Mouse (Mus musculus) neural tube, embryonic 15.5 days (tissue): ENCODE measurements around the gene Olfr69. TPM values are rescaled to one million over a fixed set of nuclear protein-coding genes. Genes with fewer than 3 reads are reported as not detected.
"Not testable (repeated sequence)": the region's sequence is repeated elsewhere in the genome, so short reads cannot be mapped to it uniquely, and the experiment has no call there.

ENCODE experiments used
- ATAC-seq: fragments of 200-750 bp; cut with Nextera tagmentation; 2 replicates; pipeline ENCODE4 v1.8.0; 2017; ENCODE audit warnings: mild to moderate bottlenecking, moderate TSS enrichment, moderate library complexity; ENCODE audit not compliant: low FRiP score
- H3K27ac ChIP-seq: fragments of 300-500 bp; sonication (generic); replicated peaks from 2 replicates; pipeline ENCODE4 v1.5.1; 2015; ENCODE audit warnings: mild to moderate bottlenecking, inconsistent platforms
- H3K27me3 ChIP-seq: fragments of 300-500 bp; sonication (generic); replicated peaks from 2 replicates; pipeline ENCODE4 v1.6.1; 2015; ENCODE audit warnings: inconsistent platforms
- H3K36me3 ChIP-seq: fragments of 300-500 bp; sonication (generic); 2 replicates; pipeline ENCODE4 v1.6.1; 2015; ENCODE audit warnings: inconsistent platforms
- H3K4me1 ChIP-seq: fragments of 300-500 bp; sonication (generic); 2 replicates; pipeline ENCODE4 v1.6.1; 2015; ENCODE audit warnings: inconsistent platforms
- H3K4me2 ChIP-seq: fragments of 300-500 bp; sonication (generic); 2 replicates; pipeline ENCODE4 v1.6.1; 2015; ENCODE audit warnings: inconsistent platforms, mild to moderate bottlenecking, moderate library complexity
- H3K4me3 ChIP-seq: fragments of 300-500 bp; sonication (generic); replicated peaks from 2 replicates; pipeline ENCODE4 v1.5.1; 2015; ENCODE audit warnings: mild to moderate bottlenecking, inconsistent platforms
- H3K9ac ChIP-seq: fragments of 300-500 bp; sonication (generic); replicated peaks from 2 replicates; pipeline ENCODE4 v1.6.1; 2015; ENCODE audit warnings: mild to moderate bottlenecking, inconsistent platforms
- H3K9me3 ChIP-seq: fragments of 300-500 bp; sonication (generic); replicated peaks from 2 replicates; pipeline ENCODE4 v1.6.1; 2016; ENCODE audit warnings: inconsistent platforms
- WGBS: fragments of 180-500 bp; shearing (Covaris S2); methylation state at CpG from one replicate; pipeline ENCODE4 v1.1.7; 2015; ENCODE audit warnings: mixed read lengths; 5-methylcytosine and 5-hydroxymethylcytosine counted together
- polyA plus RNA-seq: library from polyadenylated mRNA; unstranded; fragments of >200 nt; fragmentation: Nextera tagmentation; extraction: Ambion mirVana; gene quantifications from 2 replicates; pipeline ENCODE4 v1.2.1, GENCODE M21; 2015

Olfr69 gene
- not detected in 2 replicates for polyA plus RNA-seq

DNA sequence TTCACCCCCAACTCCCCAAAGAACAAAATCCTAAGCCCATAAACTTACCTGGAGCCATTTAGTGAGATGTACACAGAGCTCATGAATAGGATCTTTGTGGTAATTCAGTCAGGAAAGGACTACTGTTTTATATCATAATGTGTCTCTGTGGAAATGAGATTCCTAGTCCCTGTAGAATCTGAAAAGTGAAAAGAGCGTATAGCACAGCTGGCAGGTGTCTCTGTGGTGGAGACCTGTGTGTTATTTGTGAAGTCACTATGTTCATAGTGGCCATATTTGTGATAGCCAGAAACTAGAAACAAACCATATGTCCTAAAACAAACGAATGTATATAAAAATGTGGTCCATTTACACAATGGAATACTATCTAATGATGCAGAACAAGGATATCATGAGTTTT is at the start of gene Olfr69:
Gene Olfr69 (minus strand): TSS at position 101 of the 400 bp plus-strand sequence.
- Histone ChIP-seq H3K27ac (no peak within 1 kb of the TSS), H3K4me3 (no peak within 1 kb of the TSS), H3K9ac (no peak within 1 kb of the TSS), H3K4me2 (no peak within 1 kb of the TSS), H3K9me3 (no peaks in the 10 kb centered on the region), H3K27me3 (no peaks in the 10 kb centered on the region), H3K4me1 (no peaks in the 10 kb centered on the region), H3K36me3 (no peaks in the 10 kb centered on the region)
- 79% methylated on average over 2 of the region's 2 CpGs for WGBS
- no peak for ATAC-seq

DNA sequence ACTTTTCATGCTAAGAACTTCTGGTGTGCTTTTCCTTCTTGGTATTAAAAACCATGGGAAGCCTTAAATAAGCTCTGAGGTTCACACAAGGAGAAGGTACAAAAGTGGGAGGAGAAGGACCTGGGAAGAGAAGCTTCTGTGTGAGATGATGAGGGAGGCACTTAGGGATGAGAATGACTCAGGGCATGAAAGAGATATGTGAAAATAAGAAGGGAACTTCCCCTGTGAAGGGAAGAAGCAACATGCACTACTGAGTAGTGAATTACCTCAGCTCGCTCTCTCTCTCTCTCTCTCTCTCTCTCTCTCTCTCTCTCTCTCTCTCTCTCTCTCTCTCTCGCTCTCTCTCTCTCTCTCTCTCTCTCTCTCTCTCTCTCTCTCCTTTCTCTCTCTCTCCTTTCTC is 43.7 kb upstream of the Olfr69 start:
- not testable (repeated sequence) for H3K27me3 ChIP-seq, H3K4me2 ChIP-seq, H3K4me3 ChIP-seq, H3K9me3 ChIP-seq, H3K36me3 ChIP-seq, H3K4me1 ChIP-seq, H3K27ac ChIP-seq, H3K9ac ChIP-seq, ATAC-seq
- WGBS, result 82% methylated on average over 1 of the region's 2 CpGs

DNA sequence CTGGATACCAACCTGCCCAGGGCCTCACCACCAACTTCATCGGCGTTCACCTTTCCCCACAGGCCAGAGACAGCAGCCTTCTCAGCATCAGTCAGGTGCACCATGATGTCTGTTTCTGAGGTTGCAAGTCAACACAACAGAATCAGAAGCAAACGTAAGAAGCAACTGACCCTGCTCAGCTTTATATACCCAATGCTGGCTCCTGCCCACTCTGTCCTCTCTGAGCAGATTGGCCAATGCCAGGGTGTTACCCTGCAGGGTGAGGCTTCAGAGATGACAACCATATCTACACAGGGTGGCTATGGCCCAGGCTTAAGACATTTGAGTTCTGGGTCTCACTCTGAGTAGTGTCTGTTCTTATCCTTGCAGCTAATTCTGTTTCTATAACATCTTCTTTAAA is 42.4 kb upstream of the Olfr69 start, which contains the start of gene Hbb-bt:
Gene Hbb-bt (minus strand): TSS at position 231 of the 400 bp plus-strand sequence.
- 93% methylated on average over 3 of the region's 3 CpGs for WGBS
- no peaks in the 10 kb centered on the region for H3K9me3 ChIP-seq
- no peaks in the 10 kb centered on the region for H3K27me3 ChIP-seq
- H3K4me1 ChIP-seq, result no peaks in the 10 kb centered on the region
- H3K27ac ChIP-seq, result no peak within 1 kb of the TSS
- H3K4me2 ChIP-seq, result no peak within 1 kb of the TSS
- no peak within 1 kb of the TSS for H3K9ac ChIP-seq
- ATAC-seq, result no peak; the same call in 1 of the 2 replicates
- no peaks in the 10 kb centered on the region for H3K36me3 ChIP-seq
- H3K4me3 ChIP-seq, result no peak within 1 kb of the TSS

DNA sequence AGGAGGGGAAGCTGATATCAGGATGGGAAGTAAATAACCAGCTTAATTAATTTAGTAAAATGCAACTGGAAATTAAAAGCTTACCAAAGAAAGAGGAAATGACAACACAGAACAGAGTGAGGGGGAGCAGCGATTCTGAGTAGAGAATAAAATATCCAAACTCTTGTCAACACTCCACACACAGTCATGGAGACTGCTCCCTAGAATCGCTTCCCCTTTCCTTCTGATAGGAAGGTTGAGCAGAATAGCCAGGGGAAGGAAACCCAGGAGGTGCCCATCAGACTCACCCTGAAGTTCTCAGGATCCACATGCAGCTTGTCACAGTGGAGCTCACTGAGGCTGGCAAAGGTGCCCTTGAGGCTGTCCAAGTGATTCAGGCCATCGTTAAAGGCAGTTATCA is 41.8 kb upstream of the Olfr69 start:
- not testable (repeated sequence) for H3K36me3 ChIP-seq, H3K9ac ChIP-seq, ATAC-seq, H3K27ac ChIP-seq, H3K4me2 ChIP-seq, H3K4me1 ChIP-seq, H3K4me3 ChIP-seq, H3K27me3 ChIP-seq, H3K9me3 ChIP-seq
- WGBS, result no CpG with 5 or more reads among the region's 3 CpGs

GRCm38 (mm10) chr7:103812174-103812573 is 40.8 kb upstream of the Olfr69 start:
- no peaks in the 10 kb centered on the region for H3K9me3 ChIP-seq
- no peaks in the 10 kb centered on the region for H3K27me3 ChIP-seq
- no peak overlapping the region for H3K4me3 ChIP-seq
- 84% methylated on average over 1 of the region's 1 CpGs for WGBS
- H3K36me3 ChIP-seq, result no peaks in the 10 kb centered on the region
- no peak overlapping the region for H3K9ac ChIP-seq
- no peak overlapping the region for H3K27ac ChIP-seq
- ATAC-seq, result no peak
- no peak overlapping the region for H3K4me2 ChIP-seq
- H3K4me1 ChIP-seq, result no peaks in the 10 kb centered on the region

DNA sequence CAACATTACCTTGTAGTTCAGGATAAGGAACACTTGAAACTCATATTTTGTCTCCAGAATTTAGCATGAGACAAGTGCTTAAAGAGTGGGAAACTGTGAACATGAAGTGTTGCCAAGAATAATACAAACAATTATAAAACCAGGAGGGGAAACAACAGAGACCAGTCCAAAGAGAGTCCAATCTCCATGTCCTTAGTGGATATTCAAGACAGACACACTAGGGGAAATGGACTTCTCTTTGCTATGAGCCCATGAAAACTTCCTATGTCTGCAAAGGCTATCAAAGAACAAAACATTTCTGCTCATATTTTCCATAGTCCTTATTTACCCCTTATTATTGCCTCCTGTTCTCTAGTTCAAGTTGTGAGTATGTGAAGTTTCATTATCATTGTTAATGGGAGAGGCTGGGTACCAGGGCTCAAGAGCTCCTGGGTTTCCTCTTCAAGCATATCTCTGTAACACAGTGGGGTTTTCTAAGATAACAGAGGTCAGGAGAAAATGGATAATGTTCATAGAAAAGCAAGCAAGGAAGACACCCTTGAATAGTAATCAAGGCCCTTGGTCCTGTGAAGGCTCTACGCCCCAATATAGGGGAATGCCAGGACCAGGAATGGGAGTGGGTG is 39.9 kb upstream of the Olfr69 start:
- WGBS, result 89% methylated on average over 1 of the region's 1 CpGs
- no peaks in the 10 kb centered on the region for H3K27me3 ChIP-seq
- H3K9me3 ChIP-seq, result no peaks in the 10 kb centered on the region
- ATAC-seq, result no peak
- H3K4me2 ChIP-seq, result no peak overlapping the region
- no peak overlapping the region for H3K9ac ChIP-seq
- no peaks in the 10 kb centered on the region for H3K36me3 ChIP-seq
- no peak overlapping the region for H3K4me3 ChIP-seq
- no peaks in the 10 kb centered on the region for H3K4me1 ChIP-seq
- no peak overlapping the region for H3K27ac ChIP-seq

- 86% methylated on average over 3 of the region's 3 CpGs for whole genome bisulfite sequencing
- no peak overlapping the region for H3K4me2 ChIP-seq
- ATAC-seq, result no peak
- no peaks in the 10 kb centered on the region for H3K9me3 ChIP-seq
- no peak overlapping the region for H3K4me3 ChIP-seq
- H3K27me3 ChIP-seq, result no peaks in the 10 kb centered on the region
- H3K4me1 ChIP-seq, result no peaks in the 10 kb centered on the region
- no peak overlapping the region for H3K9ac ChIP-seq
- no peak overlapping the region for H3K27ac ChIP-seq
- H3K36me3 ChIP-seq, result no peaks in the 10 kb centered on the region
Measured at GRCm38 (mm10) chr7:103810746-103811145, 39.4 kb upstream of the Olfr69 start.

GRCm38 (mm10) chr7:103810296-103810695 is 38.9 kb upstream of the Olfr69 start:
- Histone ChIP-seq H3K9me3 (no peaks in the 10 kb centered on the region), H3K27ac (no peak overlapping the region), H3K4me1 (no peaks in the 10 kb centered on the region), H3K4me2 (no peak overlapping the region), H3K27me3 (no peaks in the 10 kb centered on the region), H3K36me3 (no peaks in the 10 kb centered on the region), H3K4me3 (no peak overlapping the region), H3K9ac (no peak overlapping the region)
- no peak for ATAC-seq
- WGBS, result 81% methylated on average over 1 of the region's 1 CpGs

GRCm38 (mm10) chr7:103809801-103810155 is 38.4 kb upstream of the Olfr69 start:
- no peak for ATAC-seq
- H3K9me3 ChIP-seq, result no peaks in the 10 kb centered on the region
- no peak overlapping the region for H3K4me3 ChIP-seq
- no peak overlapping the region for H3K27ac ChIP-seq
- H3K9ac ChIP-seq, result no peak overlapping the region
- no peaks in the 10 kb centered on the region for H3K36me3 ChIP-seq
- WGBS, result 76% methylated on average over 1 of the region's 1 CpGs
- H3K4me2 ChIP-seq, result no peak overlapping the region
- H3K27me3 ChIP-seq, result no peaks in the 10 kb centered on the region
- no peaks in the 10 kb centered on the region for H3K4me1 ChIP-seq

DNA sequence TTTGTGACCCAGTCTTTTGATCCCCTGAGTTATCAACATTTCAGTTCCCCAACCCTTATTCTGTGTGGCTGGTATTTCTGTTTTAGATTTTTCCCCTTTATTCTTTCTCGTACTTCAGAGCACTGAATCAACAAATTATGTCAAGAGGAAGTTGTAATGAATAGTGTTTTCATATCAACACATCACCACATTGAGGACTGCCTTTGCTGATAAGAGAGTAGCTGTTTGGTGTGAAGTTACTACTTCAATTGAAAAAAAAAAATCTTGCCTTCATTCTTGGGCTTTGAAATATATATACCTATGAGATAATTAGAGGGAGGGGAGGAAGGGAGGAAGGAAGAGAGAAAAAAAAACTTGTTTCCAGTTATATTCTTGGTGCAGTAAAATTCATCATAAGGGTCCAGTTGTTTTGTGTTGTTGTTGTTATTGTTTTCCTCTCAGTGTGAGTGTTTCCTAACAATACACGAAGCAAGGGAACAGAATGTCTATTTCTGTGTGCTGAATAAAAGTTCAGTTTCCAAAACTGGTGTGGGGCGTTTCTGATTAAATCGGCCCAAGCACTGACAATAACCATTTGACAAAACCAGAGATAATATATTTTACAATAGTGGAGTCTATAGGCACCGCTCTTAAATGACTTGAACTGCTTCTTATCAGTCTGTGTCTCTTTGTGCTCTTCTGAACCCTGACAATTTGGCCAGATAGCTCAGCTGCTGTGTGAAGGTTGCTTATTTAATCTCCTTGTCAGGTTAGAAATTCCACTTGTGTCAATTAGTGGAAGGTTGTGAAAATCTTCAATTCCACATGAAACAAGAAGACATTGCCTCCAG is 37.8 kb upstream of the Olfr69 start:
- no peaks in the 10 kb centered on the region for H3K4me1 ChIP-seq
- 72% methylated on average over 5 of the region's 5 CpGs for WGBS
- no peak overlapping the region for H3K4me2 ChIP-seq
- no peaks in the 10 kb centered on the region for H3K9me3 ChIP-seq
- no peaks in the 10 kb centered on the region for H3K27me3 ChIP-seq
- no peaks in the 10 kb centered on the region for H3K36me3 ChIP-seq
- no peak overlapping the region for H3K4me3 ChIP-seq
- H3K9ac ChIP-seq, result no peak overlapping the region
- H3K27ac ChIP-seq, result no peak overlapping the region
- ATAC-seq, result no peak

GRCm38 (mm10) chr7:103808120-103808519 is 36.7 kb upstream of the Olfr69 start:
- not testable (repeated sequence) for H3K4me2 ChIP-seq, H3K4me1 ChIP-seq, H3K4me3 ChIP-seq, H3K36me3 ChIP-seq, H3K9ac ChIP-seq, H3K27me3 ChIP-seq, H3K9me3 ChIP-seq, ATAC-seq, H3K27ac ChIP-seq
- WGBS, result 86% methylated on average over 2 of the region's 2 CpGs

DNA sequence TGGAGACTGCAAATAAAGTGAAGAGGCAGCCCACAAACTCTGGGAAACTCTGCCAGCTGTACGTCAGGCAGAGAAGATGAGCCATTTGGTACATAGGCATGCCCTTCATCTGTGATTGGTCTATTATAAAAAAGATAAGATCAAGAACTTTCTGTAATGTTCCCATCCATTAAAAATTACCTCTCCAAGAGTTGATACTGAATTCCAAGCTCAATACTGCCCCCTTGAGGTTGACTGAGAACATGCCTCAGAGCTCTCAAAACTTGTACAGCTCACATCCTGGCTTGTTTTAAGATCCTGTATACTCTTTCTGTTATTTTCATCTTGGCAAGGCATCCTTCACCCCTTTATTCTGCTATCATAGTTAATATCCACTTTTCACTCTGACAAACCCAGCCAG is 35.5 kb upstream of the Olfr69 start:
- ATAC-seq, result no peak
- H3K36me3 ChIP-seq, result no peaks in the 10 kb centered on the region
- H3K4me3 ChIP-seq, result no peak overlapping the region
- H3K9me3 ChIP-seq, result no peaks in the 10 kb centered on the region
- H3K27me3 ChIP-seq, result no peaks in the 10 kb centered on the region
- WGBS, result 75% methylated on average over 1 of the region's 1 CpGs
- no peak overlapping the region for H3K9ac ChIP-seq
- no peaks in the 10 kb centered on the region for H3K4me1 ChIP-seq
- no peak overlapping the region for H3K27ac ChIP-seq
- H3K4me2 ChIP-seq, result no peak overlapping the region
